Mouse (Mus musculus): ENCODE measurements around the gene Iqgap2.

- TF ChIP-seq CTCF (conservative IDR thresholded peaks at IDR 0.05; ENCODE audit: insufficient read depth, insufficient read length, low read depth, low read length) (no peak), POLR2A (IDR thresholded peaks at IDR 0.05; ENCODE audit: low read depth, low read length) (no peak)
Measured at GRCm38 (mm10) chr13:95912157-95913045, 20.7 kb upstream of the Iqgap2 start.
